In genomic region chr19:61021939-61022566, GRCm38 (mm10) we compare ENCODE assay signal across 10 mouse cellular contexts.
DNase-seq lines count a peak whose midpoint lies in the region; ATAC-seq lines count a peak whose summit lies in the region.
"Had no signal": no experiment of that assay in that cellular context is flagged by ENCODE, and none has a peak within 500 bp of the region (broad histone marks: within the 10 kb centered on the region; RNA-seq: fewer than 3 reads in every experiment).

No protein-coding gene starts in this region.

- H3K9ac ChIP-seq in hindbrain, embryonic 13.5 days = no peak overlapping the region
- no peak overlapping the region for H3K9ac ChIP-seq in hindbrain, embryonic 14.5 days
- H3K9ac ChIP-seq in heart, embryonic 13.5 days = no peak overlapping the region
- H3K9ac ChIP-seq: limb, embryonic 13.5 days; stomach, embryonic 15.5 days had no signal

- no peaks in the 10 kb centered on the region for H3K36me3 ChIP-seq in hindbrain, embryonic 13.5 days
- no peaks in the 10 kb centered on the region for H3K36me3 ChIP-seq in hindbrain, embryonic 14.5 days (replicated peaks; ENCODE audit: control insufficient read depth, insufficient read depth)
- H3K36me3 ChIP-seq in embryonic facial prominence, embryonic 10.5 days (replicated peaks) = no peaks in the 10 kb centered on the region
- H3K36me3 ChIP-seq in heart, embryonic 13.5 days = no peaks in the 10 kb centered on the region
- H3K36me3 ChIP-seq: limb, embryonic 13.5 days; stomach, embryonic 15.5 days had no signal

- no peaks in the 10 kb centered on the region for H3K9me3 ChIP-seq in hindbrain, embryonic 13.5 days
- H3K9me3 ChIP-seq in hindbrain, embryonic 14.5 days (ENCODE audit: control insufficient read depth, low read length) = no peaks in the 10 kb centered on the region
- H3K9me3 ChIP-seq in embryonic facial prominence, embryonic 10.5 days = no peaks in the 10 kb centered on the region
- H3K9me3 ChIP-seq in heart, embryonic 13.5 days = no peaks in the 10 kb centered on the region
- H3K9me3 ChIP-seq: limb, embryonic 13.5 days; stomach, embryonic 15.5 days had no signal

- no peaks in the 10 kb centered on the region for H3K4me1 ChIP-seq in hindbrain, embryonic 13.5 days (replicated peaks)
- H3K4me1 ChIP-seq in hindbrain, embryonic 14.5 days (replicated peaks; ENCODE audit: control insufficient read depth, insufficient read depth, low read length) = 0 out of 2 replicates have a peak, but pooled peaks cover 4% of the 10 kb centered on the region
- H3K4me1 ChIP-seq in embryonic facial prominence, embryonic 10.5 days = peaks cover 17% of the 10 kb centered on the region
- H3K4me1 ChIP-seq in heart, embryonic 13.5 days = peaks cover 20% of the 10 kb centered on the region
- H3K4me1 ChIP-seq: stomach, embryonic 15.5 days had no signal

- no peak overlapping the region for H3K4me3 ChIP-seq in hindbrain, embryonic 13.5 days
- no peak overlapping the region for H3K4me3 ChIP-seq in hindbrain, embryonic 14.5 days (replicated peaks; ENCODE audit: low read length)
- no peak overlapping the region for H3K4me3 ChIP-seq in embryonic facial prominence, embryonic 10.5 days
- no peak overlapping the region for H3K4me3 ChIP-seq in heart, embryonic 13.5 days
- H3K4me3 ChIP-seq: limb, embryonic 13.5 days; stomach, embryonic 15.5 days had no signal

- no peak overlapping the region for H3K4me2 ChIP-seq in hindbrain, embryonic 13.5 days
- no peak overlapping the region for H3K4me2 ChIP-seq in hindbrain, embryonic 14.5 days (replicated peaks)
- H3K4me2 ChIP-seq in heart, embryonic 13.5 days = no peak overlapping the region
- H3K4me2 ChIP-seq: limb, embryonic 13.5 days; stomach, embryonic 15.5 days had no signal

- H3K27me3 ChIP-seq in hindbrain, embryonic 13.5 days = no peaks in the 10 kb centered on the region
- no peaks in the 10 kb centered on the region for H3K27me3 ChIP-seq in hindbrain, embryonic 14.5 days (ENCODE audit: control insufficient read depth, insufficient read depth, low read length)
- no peaks in the 10 kb centered on the region for H3K27me3 ChIP-seq in embryonic facial prominence, embryonic 10.5 days (replicated peaks; ENCODE audit: low read depth, poor library complexity, severe bottlenecking)
- H3K27me3 ChIP-seq in heart, embryonic 13.5 days (replicated peaks) = no peaks in the 10 kb centered on the region
- H3K27me3 ChIP-seq: limb, embryonic 13.5 days; stomach, embryonic 15.5 days had no signal

- ATAC-seq in hindbrain, embryonic 13.5 days (ENCODE audit: low FRiP score) = no peak
- no peak for ATAC-seq in hindbrain, embryonic 14.5 days (ENCODE audit: low FRiP score)
- ATAC-seq in heart, embryonic 13.5 days (ENCODE audit: extremely low read depth, insufficient number of reproducible peaks, low FRiP score, low TSS enrichment) = no peak

- 0 out of 2 replicates have a peak overlapping the region, but pooled peaks have one; percentile 12 for H3K27ac ChIP-seq in hindbrain, embryonic 13.5 days
- no peak overlapping the region for H3K27ac ChIP-seq in hindbrain, embryonic 14.5 days
- H3K27ac ChIP-seq in embryonic facial prominence, embryonic 10.5 days (replicated peaks) = no peak overlapping the region
- H3K27ac ChIP-seq in heart, embryonic 13.5 days (replicated peaks) = peak overlapping the region; percentile 71
- H3K27ac ChIP-seq: limb, embryonic 13.5 days; stomach, embryonic 15.5 days had no signal

- WGBS in hindbrain, embryonic 13.5 days = 88% methylated on average over 3 of the region's 3 CpGs
- WGBS in hindbrain, embryonic 14.5 days = 80% methylated on average over 3 of the region's 3 CpGs
- 75% methylated on average over 3 of the region's 3 CpGs for WGBS in embryonic facial prominence, embryonic 10.5 days
- 78% methylated on average over 3 of the region's 3 CpGs for WGBS in heart, embryonic 13.5 days

- DNase-seq in hindbrain, embryonic 14.5 days (ENCODE audit: low spot score) = no peak
- peak; percentile 10 for DNase-seq in embryonic facial prominence, embryonic 10.5 days (ENCODE audit: low spot score)
- peak; percentile 25 to 45 for DNase-seq in kidney, postnatal 36 days
- DNase-seq in layer of hippocampus, postnatal 25 days (ENCODE audit: extremely low spot score in 1 of 2, low spot score in 1 of 2) = no peak
- DNase-seq in ovary, postnatal 36 days (ENCODE audit: low spot score) = no peak
- DNase-seq: adrenal gland, adult 8-10 months had no signal

Comparison
In these comparisons a context has a peak if more than half of its experiments do, and no peak if none do; other contexts are left out.
1. H3K27ac ChIP-seq: peak in hindbrain, embryonic 13.5 days (single experiment) and heart, embryonic 13.5 days (single experiment); none in hindbrain, embryonic 14.5 days (single experiment) and embryonic facial prominence, embryonic 10.5 days (single experiment).
2. DNase-seq: peak in embryonic facial prominence, embryonic 10.5 days (single experiment) and kidney, postnatal 36 days (2 of 2); none in hindbrain, embryonic 14.5 days (single experiment), layer of hippocampus, postnatal 25 days (0 of 2) and ovary, postnatal 36 days (single experiment).